In the genomic region with DNA sequence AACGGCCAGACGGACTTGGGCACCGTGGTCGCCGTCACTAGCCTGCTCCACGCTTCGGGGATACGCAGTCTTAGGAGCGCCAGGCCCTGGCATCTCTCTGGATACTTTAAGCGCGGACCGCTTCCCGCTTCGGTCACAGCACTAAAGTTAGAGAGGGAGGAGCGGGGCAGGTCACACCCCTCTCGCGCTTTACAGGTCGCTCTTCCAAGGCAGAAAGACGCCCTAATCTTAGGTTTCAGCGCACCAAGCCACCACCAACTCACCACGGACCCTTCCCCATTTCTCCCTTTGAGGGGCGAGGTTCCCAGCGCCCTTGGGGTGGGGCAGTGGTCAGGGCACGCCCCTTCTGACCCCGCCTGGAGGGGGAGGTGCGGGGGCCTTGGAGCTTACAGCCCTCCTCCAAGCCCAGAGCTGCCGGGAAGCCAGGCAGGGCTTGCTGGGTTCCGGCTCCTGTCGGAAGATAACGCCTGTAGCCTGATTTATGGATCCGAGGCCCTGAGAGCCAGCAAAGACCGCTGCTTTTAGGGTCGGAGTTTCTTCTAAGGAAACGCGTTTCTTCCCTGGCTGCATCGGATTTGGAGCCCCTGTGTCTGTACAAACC, we compare ENCODE assay signal across 9 mouse cellular contexts. TPM values are rescaled to one million over a fixed set of nuclear protein-coding genes. Genes with fewer than 3 reads are reported as not detected.
DNase-seq lines count a peak whose midpoint lies in the region; ATAC-seq lines count a peak whose summit lies in the region.
"Had no signal": no experiment of that assay in that cellular context is flagged by ENCODE, and none has a peak within 500 bp of the region (broad histone marks: within the 10 kb centered on the region; RNA-seq: fewer than 3 reads in every experiment).

No protein-coding gene starts in this region.

- H3K27me3 ChIP-seq in heart, embryonic 12.5 days (replicated peaks), result peaks cover 100% of the 10 kb centered on the region
- peaks cover 83% of the 10 kb centered on the region for H3K27me3 ChIP-seq in midbrain, embryonic 15.5 days (replicated peaks)

- peaks cover 62% of the 10 kb centered on the region for H3K4me1 ChIP-seq in heart, embryonic 12.5 days (replicated peaks)
- peaks cover 46% of the 10 kb centered on the region for H3K4me1 ChIP-seq in midbrain, embryonic 15.5 days

- no peaks in the 10 kb centered on the region; the same call in 1 of the 2 replicates for H3K9me3 ChIP-seq in heart, embryonic 12.5 days (replicated peaks)
- H3K9me3 ChIP-seq in midbrain, embryonic 15.5 days, result no peaks in the 10 kb centered on the region

- H3K27ac ChIP-seq in heart, embryonic 12.5 days (ENCODE audit: poor library complexity, severe bottlenecking), result no peak overlapping the region
- H3K27ac ChIP-seq in midbrain, embryonic 15.5 days, result no peak overlapping the region

- 1% methylated on average over 36 of the region's 36 CpGs for WGBS in heart, embryonic 12.5 days
- 2% methylated on average over 35 of the region's 36 CpGs for WGBS in midbrain, embryonic 15.5 days

- no peaks in the 10 kb centered on the region for H3K36me3 ChIP-seq in heart, embryonic 12.5 days
- H3K36me3 ChIP-seq in midbrain, embryonic 15.5 days (replicated peaks), result no peaks in the 10 kb centered on the region

- H3K9ac ChIP-seq in heart, embryonic 12.5 days, result no peak overlapping the region
- H3K9ac ChIP-seq in midbrain, embryonic 15.5 days, result no peak overlapping the region

- H3K4me3 ChIP-seq in heart, embryonic 12.5 days, result peak overlapping the region; percentile 47
- H3K4me3 ChIP-seq in midbrain, embryonic 15.5 days, result peak overlapping the region; percentile 15

- peak overlapping the region; percentile 72 for H3K4me2 ChIP-seq in heart, embryonic 12.5 days
- peak overlapping the region; percentile 20; the same call in 1 of the 2 replicates for H3K4me2 ChIP-seq in midbrain, embryonic 15.5 days

- no peak for ATAC-seq in heart, embryonic 12.5 days (ENCODE audit: insufficient number of reproducible peaks, low FRiP score)
- ATAC-seq in midbrain, embryonic 15.5 days (replicated peaks), result no peak

- DNase-seq in heart, adult 11 months, result no peak
- DNase-seq in embryo, embryonic 10.5 days (ENCODE audit: low spot score), result peak; percentile 77
- DNase-seq in kidney, postnatal 10 days, result peak; percentile 53
- DNase-seq in ovary, adult 18-20 months (ENCODE audit: low spot score), result no peak
- no peak for DNase-seq in layer of hippocampus, adult 18-20 months (ENCODE audit: low spot score in 2 of 2)
- no peak for DNase-seq in spleen, postnatal 36 days (ENCODE audit: low spot score in 2 of 2)

RNA-seq across cellular contexts. Expression of a gene that starts 3.8 kb away (rescaled TPM):
- 0.18 TPM in 1 of 2 replicates, not detected in the other for polyA plus RNA-seq in heart, embryonic 12.5 days (2016; fragmentation: Nextera tagmentation; extraction: Ambion mirVana)
- polyA plus RNA-seq in midbrain, embryonic 15.5 days (2015; fragmentation: Nextera tagmentation; extraction: Ambion mirVana), result 18.4 and 23.8 TPM in 2 replicates
- under 1 TPM; 0.27 to 0.46 TPM for total RNA-seq in layer of hippocampus, adult 18-20 months (2021)
- total RNA-seq: MEL had no signal

Comparison
In these comparisons a context has a peak if more than half of its experiments do, and no peak if none do; other contexts are left out.
1. DNase-seq: peak in embryo, embryonic 10.5 days (single experiment) and kidney, postnatal 10 days (single experiment); none in heart, adult 11 months (single experiment), ovary, adult 18-20 months (single experiment), layer of hippocampus, adult 18-20 months (0 of 2) and spleen, postnatal 36 days (0 of 2).
2. RNA of a gene that starts 3.8 kb away (polyA plus RNA-seq): 18.4 to 23.8 TPM in midbrain, embryonic 15.5 days; 0.18 TPM in heart, embryonic 12.5 days; every median in the first group is over 10 times any median in the second.